Mouse (Mus musculus): ENCODE measurements around the gene Bbs12. TPM values are rescaled to one million over a fixed set of nuclear protein-coding genes. Genes with fewer than 3 reads are reported as not detected.

The Bbs12 gene
- total RNA-seq (2021): 1 to 10 TPM; 4.4 to 4.9 TPM
- long read RNA-seq, experiment 1, partial matches to known transcripts: 0 of 5 reads
- long read RNA-seq, experiment 1, other reads (novel, unspliced or antisense): 1 of 5 reads
- long read RNA-seq, experiment 2, partial matches to known transcripts: 0 of 4 reads
- long read RNA-seq, experiment 2, other reads (novel, unspliced or antisense): 0 of 4 reads

GRCm38 (mm10) chr3:37312370-37312941 is at the start of gene Bbs12, which contains the start of gene Cetn4:
Gene Bbs12, plus strand, starts transcription at chr3:37312554.
Gene Cetn4, minus strand, starts transcription at chr3:37312708.
- intact Hi-C loops (cut with DNase I): loop anchor here (5.0 kb wide), 1 partner anchor 105 kb away; the partner anchor contains the start of gene Spata5
- DNase-seq (ENCODE audit: low spot score in 2 of 2): peak; percentile 97 to 99

- DNase-seq (ENCODE audit: low spot score in 2 of 2): peak; percentile 13 to 42
- intact Hi-C loops (cut with DNase I): no loop called here
Observed at GRCm38 (mm10) chr3:37268338-37268737, 44.0 kb upstream of the Bbs12 start.

GRCm38 (mm10) chr3:37269926-37270325 is 42.4 kb upstream of the Bbs12 start:
- intact Hi-C loops (cut with DNase I): no loop called here
- no peak for DNase-seq (ENCODE audit: low spot score in 2 of 2)

- DNase-seq (ENCODE audit: low spot score in 2 of 2): peak; percentile 77 to 80
- intact Hi-C loops (cut with DNase I): loop anchor here (1.0 kb wide), 1 partner anchor 52 kb away; no protein-coding TSS in a partner anchor
Observed at GRCm38 (mm10) chr3:37271209-37271608, 41.1 kb upstream of the Bbs12 start.

GRCm38 (mm10) chr3:37273092-37273491 is 39.3 kb upstream of the Bbs12 start:
- no peak for DNase-seq (ENCODE audit: low spot score in 2 of 2)
- intact Hi-C loops (cut with DNase I): no loop called here

- intact Hi-C loops (cut with DNase I): no loop called here
Observed at GRCm38 (mm10) chr3:37274661-37275060, 37.7 kb upstream of the Bbs12 start.

GRCm38 (mm10) chr3:37280221-37280620 is 32.1 kb upstream of the Bbs12 start:
- no peak for DNase-seq (ENCODE audit: low spot score in 2 of 2)
- intact Hi-C loops (cut with DNase I): no loop called here

More at GRCm38 (mm10) chr3:37274661-37275060, 37.7 kb upstream of the Bbs12 start:
- DNase-seq (ENCODE audit: low spot score in 2 of 2): no peak

- no peak for DNase-seq (ENCODE audit: low spot score in 2 of 2)
- intact Hi-C loops (cut with DNase I): no loop called here
Observed at GRCm38 (mm10) chr3:37280871-37281270, 31.5 kb upstream of the Bbs12 start.

- intact Hi-C loops (cut with DNase I): no loop called here
- DNase-seq (ENCODE audit: low spot score in 2 of 2): no peak
Observed at GRCm38 (mm10) chr3:37282299-37282922, 29.9 kb upstream of the Bbs12 start.

- no peak for DNase-seq (ENCODE audit: low spot score in 2 of 2)
- intact Hi-C loops (cut with DNase I): no loop called here
Observed at GRCm38 (mm10) chr3:37283234-37283633, 29.1 kb upstream of the Bbs12 start.

GRCm38 (mm10) chr3:37289237-37289636 is 23.1 kb upstream of the Bbs12 start:
- no peak for DNase-seq (ENCODE audit: low spot score in 2 of 2)
- intact Hi-C loops (cut with DNase I): no loop called here

GRCm38 (mm10) chr3:37290881-37291541 is 21.3 kb upstream of the Bbs12 start:
- peak in 1 of 2 experiments; percentile 11 for DNase-seq (ENCODE audit: low spot score in 2 of 2)
- intact Hi-C loops (cut with DNase I): no loop called here

GRCm38 (mm10) chr3:37291929-37292328 is 20.4 kb upstream of the Bbs12 start:
- intact Hi-C loops (cut with DNase I): no loop called here
- DNase-seq (ENCODE audit: low spot score in 2 of 2): no peak

- intact Hi-C loops (cut with DNase I): no loop called here
Observed at GRCm38 (mm10) chr3:37292654-37293053, 19.7 kb upstream of the Bbs12 start.

GRCm38 (mm10) chr3:37299470-37299869 is 12.9 kb upstream of the Bbs12 start:
- DNase-seq (ENCODE audit: low spot score in 2 of 2): no peak
- intact Hi-C loops (cut with DNase I): no loop called here

More at GRCm38 (mm10) chr3:37292654-37293053, 19.7 kb upstream of the Bbs12 start:
- no peak for DNase-seq (ENCODE audit: low spot score in 2 of 2)

- peak; percentile 25 to 35 for DNase-seq (ENCODE audit: low spot score in 2 of 2)
- intact Hi-C loops (cut with DNase I): no loop called here
Observed at GRCm38 (mm10) chr3:37302685-37303084, 9.7 kb upstream of the Bbs12 start.

- DNase-seq (ENCODE audit: low spot score in 2 of 2): no peak
- intact Hi-C loops (cut with DNase I): no loop called here
Observed at GRCm38 (mm10) chr3:37303392-37304139, 8.8 kb upstream of the Bbs12 start.

- intact Hi-C loops (cut with DNase I): loop anchor here (5.0 kb wide), 1 partner anchor 105 kb away; the partner anchor contains the start of gene Spata5
- DNase-seq (ENCODE audit: low spot score in 2 of 2): peak in 1 of 2 experiments; percentile 10
Observed at GRCm38 (mm10) chr3:37311897-37312369, 421 bp upstream of the Bbs12 start.

GRCm38 (mm10) chr3:37313371-37313770 is 1.0 kb downstream of the Bbs12 start:
- peak; percentile 21 to 71 for DNase-seq (ENCODE audit: low spot score in 2 of 2)

More at GRCm38 (mm10) chr3:37313371-37313770, 1.0 kb downstream of the Bbs12 start:
- intact Hi-C loops (cut with DNase I): loop anchor here (5.0 kb wide), 1 partner anchor 104 kb away; the partner anchor contains the start of gene Spata5

Measured in left cerebral cortex, postnatal 14 days (tissue).